Mouse (Mus musculus) MEL (cell line): Measurements from ENCODE around the gene Fam13c. TPM values are rescaled to one million over a fixed set of nuclear protein-coding genes. Genes with fewer than 3 reads are reported as not detected.

Experiments
- DNase-seq: peaks from one replicate; pipeline ENCODE4 v3.0.0; 2011; ENCODE audit warnings: low read depth, low spot score
- H3K27ac ChIP-seq: 2 replicates; pipeline ENCODE4 v1.5.1; 2012; ENCODE audit warnings: low read depth, mild to moderate bottlenecking, control low read depth, low read length, moderate library complexity; ENCODE audit not compliant: control insufficient read depth
- H3K27me3 ChIP-seq, 2 experiments: fragments of 150-350 bp in 1 of 2; sonication (generic) in 1 of 2; 2 replicates each; pipeline ENCODE4 v1.6.1; 2012; ENCODE audit warnings: low read length in 2 of 2, mild to moderate bottlenecking in 2 of 2, improper control_type of control experiment in 1 of 2, moderate library complexity in 1 of 2; ENCODE audit not compliant: insufficient read depth in 2 of 2, control insufficient read depth in 1 of 2
- H3K36me3 ChIP-seq, 2 experiments: 2 replicates each; pipeline ENCODE4 v1.6.1; 2012 to 2014; ENCODE audit warnings: low read length in 2 of 2, improper control_type of control experiment in 1 of 2, inconsistent platforms in 1 of 2, mild to moderate bottlenecking in 1 of 2; ENCODE audit not compliant: insufficient read depth in 2 of 2, control insufficient read depth in 1 of 2
- H3K4me1 ChIP-seq, 2 experiments: fragments of 150-350 bp in 1 of 2; sonication (generic) in 1 of 2; 2 replicates each; pipeline ENCODE4 v1.6.1; 2012; ENCODE audit warnings: low read length in 2 of 2, improper control_type of control experiment in 1 of 2, mild to moderate bottlenecking in 1 of 2; ENCODE audit not compliant: insufficient read depth in 2 of 2, control insufficient read depth in 1 of 2
- H3K4me3 ChIP-seq, 2 experiments: fragments of 150-350 bp in 1 of 2; sonication (generic) in 1 of 2; 2 replicates each; pipeline ENCODE4 v1.5.1; 2012; ENCODE audit warnings: low read depth in 2 of 2, low read length in 2 of 2, mild to moderate bottlenecking in 2 of 2, moderate library complexity in 2 of 2, control low read depth in 1 of 2, improper control_type of control experiment in 1 of 2; ENCODE audit not compliant: control insufficient read depth in 1 of 2, insufficient read depth in 1 of 2
- H3K79me2 ChIP-seq: 2 replicates; pipeline ENCODE4 v1.6.1; 2012; ENCODE audit warnings: mild to moderate bottlenecking, low read length, moderate library complexity; ENCODE audit not compliant: control insufficient read depth, poor library complexity, insufficient read depth
- H3K9ac ChIP-seq: 2 replicates; pipeline ENCODE4 v1.6.1; 2012; ENCODE audit warnings: low read depth, mild to moderate bottlenecking, control low read depth, low read length, moderate library complexity; ENCODE audit not compliant: control insufficient read depth, poor library complexity, severe bottlenecking
- H3K9me3 ChIP-seq: fragments of 150-350 bp; sonication (generic); replicated peaks from 2 replicates; pipeline ENCODE4 v1.6.1; 2012; ENCODE audit warnings: mild to moderate bottlenecking, low read length, improper control_type of control experiment, moderate library complexity; ENCODE audit not compliant: insufficient read depth
- CHD2 ChIP-seq: IDR thresholded peaks from 2 replicates; pipeline ENCODE4 v1.6.1; 2011; ENCODE audit warnings: low read length, improper control_type of control experiment
- CTCF ChIP-seq, 3 experiments: IDR thresholded peaks in 2 of 3; conservative IDR thresholded peaks in 1 of 3; 2 replicates each; pipeline ENCODE4 v1.5.1; 2011 to 2012; ENCODE audit warnings: low read length in 3 of 3, low read depth in 2 of 3, mild to moderate bottlenecking in 2 of 3, improper control_type of control experiment in 1 of 3, inconsistent platforms in 1 of 3, mixed read lengths in 1 of 3, moderate library complexity in 1 of 3; ENCODE audit not compliant: control insufficient read depth in 1 of 3, insufficient read depth in 1 of 3, poor library complexity in 1 of 3, severe bottlenecking in 1 of 3
- E2F4 ChIP-seq: IDR thresholded peaks from 2 replicates; pipeline ENCODE4 v1.6.1; 2011; ENCODE audit warnings: low read depth, low read length, improper control_type of control experiment, borderline replicate concordance
- EP300 ChIP-seq, 2 experiments: IDR thresholded peaks; 2 replicates each; pipeline ENCODE4 v1.6.1; 2011; ENCODE audit warnings: improper control_type of control experiment in 2 of 2, low read length in 2 of 2, low read depth in 1 of 2, mild to moderate bottlenecking in 1 of 2
- ETS1 ChIP-seq: IDR thresholded peaks from 2 replicates; pipeline ENCODE4 v1.6.1; 2012; ENCODE audit warnings: low read depth, mild to moderate bottlenecking, inconsistent platforms, low read length, improper control_type of control experiment, moderate library complexity
- JUND ChIP-seq: IDR thresholded peaks from 2 replicates; pipeline ENCODE4 v1.6.1; 2011; ENCODE audit warnings: low read depth, mild to moderate bottlenecking, improper control_type of control experiment, low read length
- KAT2A ChIP-seq: conservative IDR thresholded peaks from 2 replicates; pipeline ENCODE4 v1.6.1; 2012; ENCODE audit warnings: low read depth, low read length, improper control_type of control experiment, inconsistent platforms
- MAX ChIP-seq: IDR thresholded peaks from 2 replicates; pipeline ENCODE4 v1.6.1; 2011; ENCODE audit warnings: low read length, improper control_type of control experiment
- MXI1 ChIP-seq: IDR thresholded peaks from 2 replicates; pipeline ENCODE4 v1.6.1; 2011; ENCODE audit warnings: mild to moderate bottlenecking, low read depth, low read length, improper control_type of control experiment
- MYB ChIP-seq: IDR thresholded peaks from 2 replicates; pipeline ENCODE4 v1.6.1; 2011; ENCODE audit warnings: mild to moderate bottlenecking, low read depth, low read length, improper control_type of control experiment
- MYC ChIP-seq: IDR thresholded peaks from 2 replicates; pipeline ENCODE4 v1.6.1; 2011; ENCODE audit warnings: low read depth, mild to moderate bottlenecking, low read length, improper control_type of control experiment, moderate library complexity
- POLR2A ChIP-seq, 2 experiments: IDR thresholded peaks; 2 replicates each; pipeline ENCODE4 v1.6.1; 2011 to 2012; ENCODE audit warnings: low read length in 2 of 2, mild to moderate bottlenecking in 2 of 2, control low read depth in 1 of 2, improper control_type of control experiment in 1 of 2, low read depth in 1 of 2, moderate library complexity in 1 of 2; ENCODE audit not compliant: control insufficient read depth in 1 of 2, insufficient read depth in 1 of 2, poor library complexity in 1 of 2
- POLR2AphosphoS2 ChIP-seq: IDR thresholded peaks from 2 replicates; pipeline ENCODE4 v1.6.1; 2011; ENCODE audit warnings: low read length, improper control_type of control experiment
- RCOR1 ChIP-seq: IDR thresholded peaks from 2 replicates; pipeline ENCODE4 v1.6.1; 2012; ENCODE audit warnings: low read depth, mild to moderate bottlenecking, inconsistent platforms, low read length, improper control_type of control experiment
- SIN3A ChIP-seq: IDR thresholded peaks from 2 replicates; pipeline ENCODE4 v1.6.1; 2012; ENCODE audit warnings: low read length, improper control_type of control experiment, inconsistent platforms
- SMC3 ChIP-seq: IDR thresholded peaks from 2 replicates; pipeline ENCODE4 v1.6.1; 2011; ENCODE audit warnings: low read depth, low read length, improper control_type of control experiment
- TBP ChIP-seq: IDR thresholded peaks from 2 replicates; pipeline ENCODE4 v1.8.0; 2011; ENCODE audit warnings: low read depth, low read length, improper control_type of control experiment
- TCF12 ChIP-seq: IDR thresholded peaks from 2 replicates; pipeline ENCODE4 v1.6.1; 2014; ENCODE audit warnings: low read depth, mild to moderate bottlenecking, inconsistent platforms, low read length, improper control_type of control experiment, moderate library complexity
- UBTF ChIP-seq: IDR thresholded peaks from 2 replicates; pipeline ENCODE4 v1.6.1; 2012; ENCODE audit warnings: low read depth, mild to moderate bottlenecking, inconsistent platforms, low read length, improper control_type of control experiment, moderate library complexity, borderline replicate concordance; ENCODE audit not compliant: insufficient read depth
- USF2 ChIP-seq, 2 experiments: IDR thresholded peaks; 2 replicates each; pipeline ENCODE4 v1.6.1; 2011 to 2012; ENCODE audit warnings: improper control_type of control experiment in 2 of 2, low read length in 2 of 2, borderline replicate concordance in 1 of 2, inconsistent platforms in 1 of 2, low read depth in 1 of 2, mild to moderate bottlenecking in 1 of 2; ENCODE audit not compliant: insufficient read depth in 1 of 2
- ZC3H11A ChIP-seq: IDR thresholded peaks from 2 replicates; pipeline ENCODE4 v1.6.1; 2012; ENCODE audit warnings: low read depth, mild to moderate bottlenecking, inconsistent platforms, low read length, improper control_type of control experiment
- ZNF384 ChIP-seq: IDR thresholded peaks from 2 replicates; pipeline ENCODE4 v1.6.1; 2012; ENCODE audit warnings: low read depth, mild to moderate bottlenecking, inconsistent platforms, low read length, improper control_type of control experiment
- polyA plus RNA-seq, 2 experiments: library from polyadenylated mRNA; stranded (reverse) in 1 of 2; unstranded in 1 of 2; fragments of >175 nt in 1 of 2; fragments of >200 nt in 1 of 2; gene quantifications; 2 replicates each; pipeline versions ENCODE4 v1.2.1 to v1.2.4; 2012; ENCODE audit warnings: low replicate concordance in 2 of 2, low read depth in 1 of 2; ENCODE audit not compliant: insufficient read length in 2 of 2, insufficient read depth in 1 of 2, missing spikeins in 1 of 2
- total RNA-seq: library from RNA; depleted of rRNA; stranded (reverse); fragments of 300-350 nt; gene quantifications from 2 replicates; pipeline ENCODE4 v1.2.3, GENCODE M21; 2012

Fam13c gene
- total and polyA plus RNA-seq, 3 experiments, result not detected

DNA sequence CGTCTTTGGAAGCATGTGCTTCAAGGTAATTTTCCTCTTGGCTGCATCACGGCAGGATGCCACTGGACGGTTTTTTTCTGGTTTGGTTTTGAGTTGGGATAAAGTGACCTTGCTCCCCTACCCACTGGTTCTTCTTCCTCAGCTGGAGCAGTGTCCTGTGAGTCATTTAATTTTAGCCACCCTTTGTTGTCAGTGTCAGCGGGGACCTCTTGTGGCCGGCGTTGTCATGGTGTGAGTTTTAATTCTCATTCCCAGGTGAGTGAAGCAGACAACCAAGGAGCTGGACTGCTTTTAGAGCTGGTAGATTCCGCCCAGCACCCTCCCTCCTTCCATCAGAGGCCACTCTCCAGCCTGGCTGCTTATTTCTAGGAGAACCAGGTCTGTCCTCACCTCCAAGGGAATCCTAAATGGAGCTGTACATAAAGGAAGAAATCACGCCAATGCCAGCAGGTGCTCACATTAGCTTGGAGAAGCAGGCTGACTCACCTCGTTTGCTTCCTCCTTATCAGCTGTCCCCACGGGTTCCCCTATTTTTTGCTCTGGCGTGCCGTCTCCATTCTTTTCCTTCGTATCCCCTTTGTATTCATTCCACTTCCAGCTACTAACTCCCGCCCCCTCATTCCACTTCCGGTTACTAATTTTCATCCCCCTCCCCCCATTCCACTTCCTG is 66.4 kb downstream of the Fam13c start:
- Histone ChIP-seq H3K27ac (no peak overlapping the region), H3K36me3 (no peaks in the 10 kb centered on the region), H3K27me3 (no peaks in the 10 kb centered on the region), H3K9me3 (no peaks in the 10 kb centered on the region), H3K79me2 (no peaks in the 10 kb centered on the region), H3K9ac (no peak overlapping the region), H3K4me1 (no peaks in the 10 kb centered on the region), H3K4me3 (no peak overlapping the region)
- no peak for TF ChIP-seq KAT2A
- TF ChIP-seq TBP, result no peak
- TF ChIP-seq CTCF (IDR thresholded peaks at IDR 0.05 in 2 of 3, conservative IDR thresholded peaks at IDR 0.05 in 1 of 3; ENCODE audit: control insufficient read depth in 1 of 3, insufficient read depth in 1 of 3, low read depth in 2 of 3, low read length in 3 of 3, poor library complexity in 1 of 3, severe bottlenecking in 1 of 3), result no peak
- no peak for TF ChIP-seq SIN3A
- no peak for TF ChIP-seq CHD2
- TF ChIP-seq EP300 (IDR thresholded peaks at IDR 0.05; ENCODE audit: low read depth in 1 of 2, low read length in 2 of 2), result no peak
- TF ChIP-seq POLR2A (IDR thresholded peaks at IDR 0.05; ENCODE audit: control insufficient read depth in 1 of 2, insufficient read depth in 1 of 2, low read depth in 1 of 2, low read length in 2 of 2, poor library complexity in 1 of 2), result no peak
- no peak for TF ChIP-seq JUND
- no peak for TF ChIP-seq ZC3H11A
- no peak for TF ChIP-seq TCF12
- TF ChIP-seq USF2 (IDR thresholded peaks at IDR 0.05; ENCODE audit: borderline replicate concordance in 1 of 2, insufficient read depth in 1 of 2, low read depth in 1 of 2, low read length in 2 of 2), result no peak
- no peak for TF ChIP-seq ZNF384
- no peak for TF ChIP-seq MXI1
- TF ChIP-seq RCOR1, result no peak
- no peak for TF ChIP-seq MYC
- TF ChIP-seq UBTF, result no peak
- TF ChIP-seq MAX, result no peak
- no peak for TF ChIP-seq POLR2AphosphoS2
- no peak for TF ChIP-seq MYB
- TF ChIP-seq ETS1, result no peak
- no peak for DNase-seq

GRCm38 (mm10) chr10:70507880-70508279 is 67.6 kb downstream of the Fam13c start:
- Histone ChIP-seq H3K9me3 (no peaks in the 10 kb centered on the region), H3K9ac (no peak overlapping the region), H3K36me3 (no peaks in the 10 kb centered on the region), H3K27me3 (no peaks in the 10 kb centered on the region), H3K79me2 (no peaks in the 10 kb centered on the region), H3K27ac (no peak overlapping the region), H3K4me3 (no peak overlapping the region), H3K4me1 (no peaks in the 10 kb centered on the region)
- no peak for TF ChIP-seq E2F4
- TF ChIP-seq SMC3, result peak; percentile 17; the same call in 1 of the 2 replicates
- TF ChIP-seq CTCF (IDR thresholded peaks at IDR 0.05 in 2 of 3, conservative IDR thresholded peaks at IDR 0.05 in 1 of 3; ENCODE audit: control insufficient read depth in 1 of 3, insufficient read depth in 1 of 3, low read depth in 2 of 3, low read length in 3 of 3, poor library complexity in 1 of 3, severe bottlenecking in 1 of 3), result peak; percentile 36 to 37 (median 36)
- DNase-seq, result peak; percentile 11
